ENCODE assay signal across 8 mouse cellular contexts in genomic region chr6:38345796-38346195, GRCm38 (mm10). TPM values are rescaled to one million over a fixed set of nuclear protein-coding genes. Genes with fewer than 3 reads are reported as not detected.
DNase-seq lines count a peak whose midpoint lies in the region; ATAC-seq lines count a peak whose summit lies in the region.

No protein-coding gene starts in this region.

- no peak overlapping the region for H3K9ac ChIP-seq in intestine, embryonic 14.5 days (ENCODE audit: low read length)
- H3K9ac ChIP-seq in forebrain, embryonic 16.5 days (replicated peaks; ENCODE audit: low read depth, low read length): no peak overlapping the region

- no peaks in the 10 kb centered on the region for H3K9me3 ChIP-seq in intestine, embryonic 14.5 days (ENCODE audit: control insufficient read depth, low read length)
- H3K9me3 ChIP-seq in forebrain, embryonic 16.5 days (ENCODE audit: control insufficient read depth, low read length): no peaks in the 10 kb centered on the region

- no peak overlapping the region for H3K27ac ChIP-seq in intestine, embryonic 14.5 days (ENCODE audit: low read depth)
- no peak overlapping the region for H3K27ac ChIP-seq in forebrain, embryonic 16.5 days (ENCODE audit: low read length)

- DNase-seq in gastrocnemius, adult 18-20 months (ENCODE audit: low spot score): peak; percentile 60
- no peak for DNase-seq in gastrocnemius, postnatal 4 days (ENCODE audit: low spot score in 2 of 2)
- peak; percentile 76 for DNase-seq in c-Kit-positive CD71-negative TER-119-negative erythroid progenitor cells, embryonic 14.5 days (ENCODE audit: low read depth)
- no peak for DNase-seq in intestine, embryonic 14.5 days (ENCODE audit: low spot score)
- DNase-seq in lung, postnatal 4 days: peak; percentile 60 to 67
- DNase-seq in layer of hippocampus, adult 9-11 months: no peak
- no peak for DNase-seq in cerebellum, postnatal 36 days

- no peaks in the 10 kb centered on the region for H3K36me3 ChIP-seq in intestine, embryonic 14.5 days (ENCODE audit: control insufficient read depth, insufficient read depth, low read length)
- no peaks in the 10 kb centered on the region for H3K36me3 ChIP-seq in forebrain, embryonic 16.5 days (ENCODE audit: control insufficient read depth, insufficient read depth)

- ATAC-seq in intestine, embryonic 14.5 days (replicated peaks; ENCODE audit: low FRiP score, low TSS enrichment, low read depth): 0 out of 2 replicates have a peak, but pooled peaks have one; percentile 37
- ATAC-seq in forebrain, embryonic 16.5 days: no peak

- no peaks in the 10 kb centered on the region for H3K4me1 ChIP-seq in intestine, embryonic 14.5 days (replicated peaks; ENCODE audit: control insufficient read depth, insufficient read depth, low read length)
- H3K4me1 ChIP-seq in forebrain, embryonic 16.5 days (replicated peaks; ENCODE audit: control insufficient read depth, insufficient read depth, low read length): no peaks in the 10 kb centered on the region

- no peak overlapping the region for H3K4me3 ChIP-seq in intestine, embryonic 14.5 days (ENCODE audit: low read depth, low read length)
- H3K4me3 ChIP-seq in forebrain, embryonic 16.5 days (replicated peaks; ENCODE audit: low read length): no peak overlapping the region

- H3K27me3 ChIP-seq in intestine, embryonic 14.5 days (replicated peaks; ENCODE audit: control insufficient read depth, insufficient read depth, low read length): peaks cover 3% of the 10 kb centered on the region; the same call in 1 of the 2 replicates
- peaks cover 13% of the 10 kb centered on the region for H3K27me3 ChIP-seq in forebrain, embryonic 16.5 days (replicated peaks; ENCODE audit: control insufficient read depth, insufficient read depth, low read length)

- no peak overlapping the region for H3K4me2 ChIP-seq in intestine, embryonic 14.5 days (ENCODE audit: low read length)
- H3K4me2 ChIP-seq in forebrain, embryonic 16.5 days (ENCODE audit: low read length): no peak overlapping the region

- 42% methylated on average over 7 of the region's 7 CpGs for WGBS in intestine, embryonic 14.5 days
- 52% methylated on average over 7 of the region's 7 CpGs for WGBS in forebrain, embryonic 16.5 days

RNA-seq across cellular contexts. Expression of gene Zc3hav1, which starts 8.6 kb away (rescaled TPM):
- 1 to 10 TPM; 6.3 to 7.3 TPM for total RNA-seq in gastrocnemius, adult 18-20 months (2021)
- 10 to 100 TPM; 15.9 to 17.0 TPM for total RNA-seq in gastrocnemius, postnatal 4 days (2021)
- 9.2 and 10.2 TPM in 2 replicates for polyA plus RNA-seq in intestine, embryonic 14.5 days (2014; fragmentation: Nextera tagmentation; extraction: Ambion mirVana)
- 0.73 and 1.1 TPM in 2 replicates for polyA plus RNA-seq in forebrain, embryonic 16.5 days (2015; fragmentation: Nextera tagmentation; extraction: Ambion mirVana)

RNA-seq across cellular contexts. Expression of gene Ttc26, which starts 35.5 kb away (rescaled TPM):
- total RNA-seq in gastrocnemius, adult 18-20 months (2021): 1 to 10 TPM in 1 of 2 experiments, under 1 TPM in 1; 0.91 to 1.0 TPM
- total RNA-seq in gastrocnemius, postnatal 4 days (2021): 1 to 10 TPM; 4.3 TPM
- polyA plus RNA-seq in intestine, embryonic 14.5 days (2014; fragmentation: Nextera tagmentation; extraction: Ambion mirVana): 5.0 and 6.3 TPM in 2 replicates
- 7.8 and 8.3 TPM in 2 replicates for polyA plus RNA-seq in forebrain, embryonic 16.5 days (2015; fragmentation: Nextera tagmentation; extraction: Ambion mirVana)

RNA-seq across cellular contexts. Expression of gene Zc3hav1l, which starts 46.7 kb away (rescaled TPM):
- under 1 TPM; 0.23 to 0.31 TPM for total RNA-seq in gastrocnemius, adult 18-20 months (2021)
- total RNA-seq in gastrocnemius, postnatal 4 days (2021): 10 to 100 TPM; 11.0 to 11.9 TPM
- polyA plus RNA-seq in intestine, embryonic 14.5 days (2014; fragmentation: Nextera tagmentation; extraction: Ambion mirVana): 12.8 and 15.6 TPM in 2 replicates
- polyA plus RNA-seq in forebrain, embryonic 16.5 days (2015; fragmentation: Nextera tagmentation; extraction: Ambion mirVana): 6.3 and 6.5 TPM in 2 replicates

Comparison
In these comparisons a context has a peak if more than half of its experiments do, and no peak if none do; other contexts are left out.
1. DNase-seq: peak in gastrocnemius, adult 18-20 months (single experiment), c-Kit-positive CD71-negative TER-119-negative erythroid progenitor cells, embryonic 14.5 days (single experiment) and lung, postnatal 4 days (2 of 2); none in gastrocnemius, postnatal 4 days (0 of 2), intestine, embryonic 14.5 days (single experiment), layer of hippocampus, adult 9-11 months (single experiment) and cerebellum, postnatal 36 days (0 of 2).
2. RNA of gene Zc3hav1l, which starts 46.7 kb away (total RNA-seq): 11.0 to 11.9 TPM in gastrocnemius, postnatal 4 days; 0.23 to 0.31 TPM in gastrocnemius, adult 18-20 months; every median in the first group is over 4 times any median in the second.